8 mouse cellular contexts compared by ENCODE assay signal in genomic region chr8:70330741-70331364, GRCm38 (mm10). TPM values are rescaled to one million over a fixed set of nuclear protein-coding genes. Genes with fewer than 3 reads are reported as not detected.
DNase-seq lines count a peak whose midpoint lies in the region; ATAC-seq and TF ChIP-seq lines count a peak whose summit lies in the region.

No protein-coding gene starts in this region.

- H3K27me3 ChIP-seq in embryonic facial prominence, embryonic 15.5 days, result 0 out of 2 replicates have a peak, but pooled peaks cover 4% of the 10 kb centered on the region
- peaks cover 15% of the 10 kb centered on the region; the same call in 1 of the 2 replicates for H3K27me3 ChIP-seq in hindbrain, embryonic 13.5 days
- H3K27me3 ChIP-seq in limb, embryonic 13.5 days, result peaks cover 7% of the 10 kb centered on the region
- no peaks in the 10 kb centered on the region for H3K27me3 ChIP-seq in neural tube, embryonic 15.5 days (replicated peaks)

- no peak overlapping the region for H3K4me3 ChIP-seq in gastrocnemius, adult 2 months
- peak overlapping the region; percentile 4; the same call in 1 of the 2 replicates for H3K4me3 ChIP-seq in embryonic facial prominence, embryonic 15.5 days (replicated peaks)
- H3K4me3 ChIP-seq in hindbrain, embryonic 13.5 days, result 0 out of 2 replicates have a peak overlapping the region, but pooled peaks have one; percentile 9
- peak overlapping the region; percentile 25 for H3K4me3 ChIP-seq in limb, embryonic 13.5 days
- H3K4me3 ChIP-seq in neural tube, embryonic 15.5 days (replicated peaks), result no peak overlapping the region

- H3K9ac ChIP-seq in embryonic facial prominence, embryonic 15.5 days, result no peak overlapping the region
- H3K9ac ChIP-seq in hindbrain, embryonic 13.5 days, result peak overlapping the region; percentile 56
- peak overlapping the region; percentile 61 for H3K9ac ChIP-seq in limb, embryonic 13.5 days
- 0 out of 2 replicates have a peak overlapping the region, but pooled peaks have one; percentile 12 for H3K9ac ChIP-seq in neural tube, embryonic 15.5 days (replicated peaks)

- peak overlapping the region; percentile 34 for H3K4me2 ChIP-seq in embryonic facial prominence, embryonic 15.5 days (replicated peaks)
- H3K4me2 ChIP-seq in hindbrain, embryonic 13.5 days, result peak overlapping the region; percentile 29; the same call in 1 of the 2 replicates
- H3K4me2 ChIP-seq in limb, embryonic 13.5 days (replicated peaks), result peak overlapping the region; percentile 57
- H3K4me2 ChIP-seq in neural tube, embryonic 15.5 days, result no peak overlapping the region

- peak; percentile 14; the same call in 1 of the 2 replicates for TF ChIP-seq CTCF in gastrocnemius, adult 2 months (IDR thresholded peaks at IDR 0.05)

- peaks cover 27% of the 10 kb centered on the region for H3K4me1 ChIP-seq in embryonic facial prominence, embryonic 15.5 days
- peaks cover 32% of the 10 kb centered on the region for H3K4me1 ChIP-seq in hindbrain, embryonic 13.5 days (replicated peaks)
- peaks cover 26% of the 10 kb centered on the region for H3K4me1 ChIP-seq in limb, embryonic 13.5 days
- H3K4me1 ChIP-seq in neural tube, embryonic 15.5 days, result peaks cover 31% of the 10 kb centered on the region

- intact Hi-C loops in gastrocnemius, adult 2 months (cut with DNase I), result no loop called here
- intact Hi-C loops in gastrocnemius, postnatal 36 days (cut with DNase I), result no loop called here

- WGBS in embryonic facial prominence, embryonic 15.5 days, result 37% methylated on average over 53 of the region's 53 CpGs
- WGBS in hindbrain, embryonic 13.5 days, result 21% methylated on average over 53 of the region's 53 CpGs
- WGBS in limb, embryonic 13.5 days, result 32% methylated on average over 53 of the region's 53 CpGs
- WGBS in neural tube, embryonic 15.5 days, result 21% methylated on average over 53 of the region's 53 CpGs

- peaks cover 57% of the 10 kb centered on the region for H3K36me3 ChIP-seq in embryonic facial prominence, embryonic 15.5 days
- H3K36me3 ChIP-seq in hindbrain, embryonic 13.5 days, result peaks cover 90% of the 10 kb centered on the region
- H3K36me3 ChIP-seq in limb, embryonic 13.5 days, result peaks cover 76% of the 10 kb centered on the region
- peaks cover 77% of the 10 kb centered on the region for H3K36me3 ChIP-seq in neural tube, embryonic 15.5 days

- peak; percentile 29 for ATAC-seq in embryonic facial prominence, embryonic 15.5 days (ENCODE audit: insufficient number of reproducible peaks, low FRiP score, low TSS enrichment, low read depth)
- ATAC-seq in hindbrain, embryonic 13.5 days (ENCODE audit: low FRiP score), result peak; percentile 74
- peak; percentile 76 for ATAC-seq in limb, embryonic 13.5 days (ENCODE audit: low FRiP score, low read depth)
- peak; percentile 70 for ATAC-seq in neural tube, embryonic 15.5 days (ENCODE audit: low FRiP score)

- no peak overlapping the region for H3K27ac ChIP-seq in gastrocnemius, adult 2 months
- H3K27ac ChIP-seq in embryonic facial prominence, embryonic 15.5 days (replicated peaks), result no peak overlapping the region
- no peak overlapping the region for H3K27ac ChIP-seq in hindbrain, embryonic 13.5 days
- H3K27ac ChIP-seq in limb, embryonic 13.5 days, result peak overlapping the region; percentile 10; the same call in 1 of the 2 replicates
- no peak overlapping the region for H3K27ac ChIP-seq in neural tube, embryonic 15.5 days (replicated peaks)

- peak; percentile 51 for DNase-seq in gastrocnemius, adult 2 months
- DNase-seq in gastrocnemius, postnatal 36 days, result no peak
- DNase-seq in R1 (ENCODE audit: low read depth, low spot score), result peak; percentile 81
- DNase-seq in spleen, adult 12 weeks (ENCODE audit: low spot score), result no peak

- H3K9me3 ChIP-seq in embryonic facial prominence, embryonic 15.5 days (replicated peaks), result no peaks in the 10 kb centered on the region
- no peaks in the 10 kb centered on the region for H3K9me3 ChIP-seq in hindbrain, embryonic 13.5 days
- no peaks in the 10 kb centered on the region for H3K9me3 ChIP-seq in limb, embryonic 13.5 days
- no peaks in the 10 kb centered on the region for H3K9me3 ChIP-seq in neural tube, embryonic 15.5 days (replicated peaks)

RNA-seq across cellular contexts. Expression of gene Gdf1, which starts 1.2 kb away (rescaled TPM):
- 1 to 10 TPM in 1 of 2 experiments, not detected in 1; 1.0 TPM for total RNA-seq in gastrocnemius, adult 2 months (2021)
- total RNA-seq in gastrocnemius, postnatal 36 days (2021), result 1 to 10 TPM in 1 of 2 experiments, under 1 TPM in 1; 0.52 to 3.9 TPM
- polyA plus RNA-seq in embryonic facial prominence, embryonic 15.5 days (2015; fragmentation: Nextera tagmentation; extraction: Ambion mirVana), result 1.7 and 2.6 TPM in 2 replicates
- 1.2 and 2.6 TPM in 2 replicates for polyA plus RNA-seq in hindbrain, embryonic 13.5 days (2015; fragmentation: Nextera tagmentation; extraction: Ambion mirVana)
- polyA plus RNA-seq in limb, embryonic 13.5 days (2015; fragmentation: Nextera tagmentation; extraction: Ambion mirVana), result 0.78 and 2.7 TPM in 2 replicates
- polyA plus RNA-seq in neural tube, embryonic 15.5 days (2015; fragmentation: Nextera tagmentation; extraction: Ambion mirVana), result 7.9 and 9.8 TPM in 2 replicates

RNA-seq across cellular contexts. Expression of gene Cers1, which starts 15.3 kb away (rescaled TPM):
- total RNA-seq in gastrocnemius, adult 2 months (2021), result 10 to 100 TPM; 14.0 to 23.3 TPM
- 10 to 100 TPM; 14.1 to 19.1 TPM for total RNA-seq in gastrocnemius, postnatal 36 days (2021)
- 8.9 and 9.3 TPM in 2 replicates for polyA plus RNA-seq in embryonic facial prominence, embryonic 15.5 days (2015; fragmentation: Nextera tagmentation; extraction: Ambion mirVana)
- polyA plus RNA-seq in hindbrain, embryonic 13.5 days (2015; fragmentation: Nextera tagmentation; extraction: Ambion mirVana), result 24.5 and 25.1 TPM in 2 replicates
- polyA plus RNA-seq in limb, embryonic 13.5 days (2015; fragmentation: Nextera tagmentation; extraction: Ambion mirVana), result 10.0 and 10.2 TPM in 2 replicates
- polyA plus RNA-seq in neural tube, embryonic 15.5 days (2015; fragmentation: Nextera tagmentation; extraction: Ambion mirVana), result 35.5 and 42.4 TPM in 2 replicates

RNA-seq across cellular contexts. Expression of gene Upf1, which starts 22.2 kb away (rescaled TPM):
- total RNA-seq in gastrocnemius, adult 2 months (2021), result 10 to 100 TPM; 28.1 to 35.1 TPM
- 10 to 100 TPM; 27.0 to 27.6 TPM for total RNA-seq in gastrocnemius, postnatal 36 days (2021)
- 18.6 and 21.2 TPM in 2 replicates for polyA plus RNA-seq in embryonic facial prominence, embryonic 15.5 days (2015; fragmentation: Nextera tagmentation; extraction: Ambion mirVana)
- polyA plus RNA-seq in hindbrain, embryonic 13.5 days (2015; fragmentation: Nextera tagmentation; extraction: Ambion mirVana), result 14.4 and 15.9 TPM in 2 replicates
- 18.7 and 19.5 TPM in 2 replicates for polyA plus RNA-seq in limb, embryonic 13.5 days (2015; fragmentation: Nextera tagmentation; extraction: Ambion mirVana)
- polyA plus RNA-seq in neural tube, embryonic 15.5 days (2015; fragmentation: Nextera tagmentation; extraction: Ambion mirVana), result 11.8 and 12.6 TPM in 2 replicates

RNA-seq across cellular contexts. Expression of gene Cope, which starts 28.5 kb away (rescaled TPM):
- 100 to 1,000 TPM; 118 to 128 TPM for total RNA-seq in gastrocnemius, adult 2 months (2021)
- 100 to 1,000 TPM; 115 TPM for total RNA-seq in gastrocnemius, postnatal 36 days (2021)
- 377 and 397 TPM in 2 replicates for polyA plus RNA-seq in embryonic facial prominence, embryonic 15.5 days (2015; fragmentation: Nextera tagmentation; extraction: Ambion mirVana)
- polyA plus RNA-seq in hindbrain, embryonic 13.5 days (2015; fragmentation: Nextera tagmentation; extraction: Ambion mirVana), result 275 and 288 TPM in 2 replicates
- 340 and 345 TPM in 2 replicates for polyA plus RNA-seq in limb, embryonic 13.5 days (2015; fragmentation: Nextera tagmentation; extraction: Ambion mirVana)
- 299 and 314 TPM in 2 replicates for polyA plus RNA-seq in neural tube, embryonic 15.5 days (2015; fragmentation: Nextera tagmentation; extraction: Ambion mirVana)

RNA-seq across cellular contexts. Expression of gene Ddx49, which starts 28.6 kb away (rescaled TPM):
- total RNA-seq in gastrocnemius, adult 2 months (2021), result 10 to 100 TPM; 29.9 to 30.0 TPM
- 10 to 100 TPM; 28.8 to 33.0 TPM for total RNA-seq in gastrocnemius, postnatal 36 days (2021)
- 50.2 and 52.1 TPM in 2 replicates for polyA plus RNA-seq in embryonic facial prominence, embryonic 15.5 days (2015; fragmentation: Nextera tagmentation; extraction: Ambion mirVana)
- polyA plus RNA-seq in hindbrain, embryonic 13.5 days (2015; fragmentation: Nextera tagmentation; extraction: Ambion mirVana), result 45.8 and 50.9 TPM in 2 replicates
- polyA plus RNA-seq in limb, embryonic 13.5 days (2015; fragmentation: Nextera tagmentation; extraction: Ambion mirVana), result 55.8 and 60.9 TPM in 2 replicates
- 42.2 and 46.7 TPM in 2 replicates for polyA plus RNA-seq in neural tube, embryonic 15.5 days (2015; fragmentation: Nextera tagmentation; extraction: Ambion mirVana)

Comparison
In these comparisons a context has a peak if more than half of its experiments do, and no peak if none do; other contexts are left out.
1. DNase-seq: peak in gastrocnemius, adult 2 months (single experiment) and R1 (single experiment); none in gastrocnemius, postnatal 36 days (0 of 2) and spleen, adult 12 weeks (single experiment).
2. H3K4me3 ChIP-seq: peak in embryonic facial prominence, embryonic 15.5 days (single experiment), hindbrain, embryonic 13.5 days (single experiment) and limb, embryonic 13.5 days (single experiment); none in gastrocnemius, adult 2 months (single experiment) and neural tube, embryonic 15.5 days (single experiment).
3. Peak in every context shown above with its lines, with median percentiles within 50 percentile points of each other: ATAC-seq.